Mouse (Mus musculus): ENCODE measurements at regions not wholly inside any gene's neighbourhood (a gene's known extent, or its start where the extent isn't known, plus 50 kb on each side); places are given as distances from the start of the nearest gene placed in this dataset.

- no peak for DNase-seq (ENCODE audit: low read depth)
These were observed 72.7 kb upstream of the 4930535I16Rik start for GRCm38 (mm10) chr4:123990293-123991185.

Measured in 416B (cell line).